Mouse (Mus musculus) G1E (cell line): Measurements from ENCODE around the gene Adora2a. TPM values are rescaled to one million over a fixed set of nuclear protein-coding genes. Genes with fewer than 3 reads are reported as not detected.

Experiments
- ATAC-seq: 2 replicates; pipeline ENCODE4 v1.8.0; 2016; ENCODE audit warnings: mild to moderate bottlenecking; ENCODE audit not compliant: insufficient number of reproducible peaks, poor library complexity, low FRiP score, severe bottlenecking; ENCODE audit errors: extremely low read depth
- DNase-seq: peaks from one replicate; pipeline ENCODE4 v3.0.0; 2012; ENCODE audit warnings: low spot score
- H3K27me3 ChIP-seq: 2 replicates; pipeline ENCODE4 v1.6.1; 2012; ENCODE audit warnings: mild to moderate bottlenecking, low read length, inconsistent platforms; ENCODE audit not compliant: insufficient read depth
- H3K36me3 ChIP-seq: replicated peaks from 2 replicates; pipeline ENCODE3; 2012; ENCODE audit warnings: mild to moderate bottlenecking, inconsistent platforms
- H3K4me1 ChIP-seq: 2 replicates; pipeline ENCODE4 v1.6.1; 2012; ENCODE audit warnings: low read depth, low read length, inconsistent platforms, mixed read lengths; ENCODE audit not compliant: insufficient read depth
- H3K4me3 ChIP-seq: 2 replicates; pipeline ENCODE4 v1.5.1; 2012; ENCODE audit warnings: low read depth, mild to moderate bottlenecking, inconsistent platforms, low read length, moderate library complexity, mixed read lengths
- H3K9me3 ChIP-seq: replicated peaks from 2 replicates; pipeline ENCODE4 v1.6.1; 2012; ENCODE audit warnings: inconsistent platforms
- CTCF ChIP-seq: IDR thresholded peaks from 2 replicates; pipeline ENCODE4 v1.5.1; 2012; ENCODE audit warnings: low read depth, low read length, inconsistent platforms, mixed read lengths
- GATA1 ChIP-seq: IDR thresholded peaks from 2 replicates; pipeline ENCODE4 v1.6.1; 2012; ENCODE audit warnings: borderline replicate concordance, low read length, inconsistent platforms, mixed read lengths
- GATA2 ChIP-seq: IDR thresholded peaks from 2 replicates; pipeline ENCODE4 v1.6.1; 2012; ENCODE audit warnings: low read depth, low read length, inconsistent platforms, borderline replicate concordance
- POLR2AphosphoS5 ChIP-seq: IDR thresholded peaks from 2 replicates; pipeline ENCODE4 v1.6.1; 2012; ENCODE audit warnings: low read depth, low read length, inconsistent platforms; ENCODE audit not compliant: insufficient replicate concordance
- TAL1 ChIP-seq: conservative IDR thresholded peaks from 2 replicates; pipeline ENCODE4 v1.6.1; 2012; ENCODE audit warnings: low read depth, low read length, inconsistent platforms, mixed read lengths
- polyA plus RNA-seq: library from polyadenylated mRNA; stranded (reverse); fragments of >175 nt; gene quantifications from 2 replicates; pipeline ENCODE4 v1.2.3, GENCODE M21; 2012
- total RNA-seq, 2 experiments: library from RNA; stranded (forward) in 1 of 2; stranded (reverse) in 1 of 2; fragments of 200-1000 nt in 1 of 2; fragments of >200 nt in 1 of 2; fragmentation: Nextera tagmentation in 1 of 2; gene quantifications; 2 replicates each; pipeline ENCODE4 v1.2.3; 2014 to 2017

Gene Adora2a
- total and polyA plus RNA-seq, 3 experiments = 0.03 to 0.33 TPM; not detected in 1

- H3K4me1 ChIP-seq = peaks cover 19% of the 10 kb centered on the region
- H3K36me3 ChIP-seq = peaks cover 81% of the 10 kb centered on the region
- no peak for ATAC-seq
- H3K27me3 ChIP-seq = no peaks in the 10 kb centered on the region
- TF ChIP-seq TAL1 (no peak), POLR2AphosphoS5 (no peak)
- DNase-seq = no peak
- H3K4me3 ChIP-seq = no peak overlapping the region
- no peaks in the 10 kb centered on the region for H3K9me3 ChIP-seq
These were observed 18.1 kb upstream of the Adora2a start for GRCm38 (mm10) chr10:75298608-75299007.

GRCm38 (mm10) chr10:75299785-75300418, 16.8 kb upstream of the Adora2a start:
- Histone ChIP-seq H3K9me3 (no peaks in the 10 kb centered on the region), H3K4me1 (peaks cover 19% of the 10 kb centered on the region), H3K36me3 (peaks cover 86% of the 10 kb centered on the region), H3K4me3 (no peak overlapping the region), H3K27me3 (no peaks in the 10 kb centered on the region)
- peak; percentile 45; the same call in 1 of the 2 replicates for ATAC-seq
- TF ChIP-seq POLR2AphosphoS5 = no peak
- no peak for TF ChIP-seq GATA1
- TF ChIP-seq CTCF = no peak
- no peak for TF ChIP-seq TAL1
- TF ChIP-seq GATA2 = no peak
- no peak for DNase-seq

- no peak for DNase-seq
These were observed 15.4 kb upstream of the Adora2a start for GRCm38 (mm10) chr10:75301195-75301806.

GRCm38 (mm10) chr10:75301937-75302336, 14.7 kb upstream of the Adora2a start:
- no peak for TF ChIP-seq POLR2AphosphoS5
- no peak for TF ChIP-seq CTCF
- no peak for TF ChIP-seq TAL1
- TF ChIP-seq GATA2 = no peak
- TF ChIP-seq GATA1 = no peak
- ATAC-seq (peak; percentile 84), DNase-seq (peak; percentile 35)
- peaks cover 89% of the 10 kb centered on the region for H3K36me3 ChIP-seq
- no peaks in the 10 kb centered on the region for H3K9me3 ChIP-seq
- H3K4me3 ChIP-seq = no peak overlapping the region
- no peaks in the 10 kb centered on the region for H3K27me3 ChIP-seq
- peaks cover 23% of the 10 kb centered on the region for H3K4me1 ChIP-seq

More at GRCm38 (mm10) chr10:75301195-75301806, 15.4 kb upstream of the Adora2a start:
- no peaks in the 10 kb centered on the region for H3K9me3 ChIP-seq
- H3K27me3 ChIP-seq = no peaks in the 10 kb centered on the region
- ATAC-seq = no peak
- H3K36me3 ChIP-seq = peaks cover 90% of the 10 kb centered on the region
- H3K4me3 ChIP-seq = no peak overlapping the region
- TF ChIP-seq TAL1 = no peak
- no peak for TF ChIP-seq GATA2
- no peak for TF ChIP-seq POLR2AphosphoS5
- no peak for TF ChIP-seq CTCF
- TF ChIP-seq GATA1 = no peak
- H3K4me1 ChIP-seq = peaks cover 19% of the 10 kb centered on the region

GRCm38 (mm10) chr10:75302536-75302935, 14.1 kb upstream of the Adora2a start:
- Histone ChIP-seq H3K27me3 (no peaks in the 10 kb centered on the region), H3K9me3 (no peaks in the 10 kb centered on the region), H3K4me1 (peaks cover 25% of the 10 kb centered on the region), H3K36me3 (peaks cover 89% of the 10 kb centered on the region), H3K4me3 (no peak overlapping the region)
- no peak for DNase-seq
- TF ChIP-seq CTCF (no peak), GATA1 (no peak), POLR2AphosphoS5 (no peak), TAL1 (no peak), GATA2 (no peak)
- ATAC-seq = no peak

GRCm38 (mm10) chr10:75303324-75304048, 13.2 kb upstream of the Adora2a start:
- DNase-seq = no peak
- no peak overlapping the region for H3K4me3 ChIP-seq
- no peaks in the 10 kb centered on the region for H3K27me3 ChIP-seq
- no peaks in the 10 kb centered on the region for H3K9me3 ChIP-seq
- ATAC-seq = no peak
- peaks cover 25% of the 10 kb centered on the region for H3K4me1 ChIP-seq
- H3K36me3 ChIP-seq = peaks cover 93% of the 10 kb centered on the region
- no peak for TF ChIP-seq GATA1
